Mouse (Mus musculus) erythroid progenitor cell, adult 5-6 weeks (primary cell): ENCODE results near the gene Itsn1. TPM values are rescaled to one million over a fixed set of nuclear protein-coding genes. Genes with fewer than 3 reads are reported as not detected.

Experiments used
- ATAC-seq: replicated peaks from 2 replicates; pipeline ENCODE4 v1.8.0; 2016; ENCODE audit warnings: moderate number of reproducible peaks, mild to moderate bottlenecking, moderate TSS enrichment, inconsistent platforms; ENCODE audit not compliant: poor library complexity, low FRiP score, severe bottlenecking
- total RNA-seq, 2 experiments: library from RNA; stranded (forward) in 1 of 2; stranded (reverse) in 1 of 2; fragments of 150-400 nt in 1 of 2; fragments of 186-747, 209-891 nt in 1 of 2; gene quantifications; 2 replicates each; pipeline versions ENCODE4 v1.2.3 to v1.2.4; 2015 to 2017; ENCODE audit warnings: low replicate concordance in 2 of 2

Itsn1 gene
- total RNA-seq, 2 experiments from 2014 or later, result 133 to 435 TPM

GRCm38 (mm10) chr16:91763975-91764374, 34.9 kb downstream of the Itsn1 start:
- no peak for ATAC-seq

DNA sequence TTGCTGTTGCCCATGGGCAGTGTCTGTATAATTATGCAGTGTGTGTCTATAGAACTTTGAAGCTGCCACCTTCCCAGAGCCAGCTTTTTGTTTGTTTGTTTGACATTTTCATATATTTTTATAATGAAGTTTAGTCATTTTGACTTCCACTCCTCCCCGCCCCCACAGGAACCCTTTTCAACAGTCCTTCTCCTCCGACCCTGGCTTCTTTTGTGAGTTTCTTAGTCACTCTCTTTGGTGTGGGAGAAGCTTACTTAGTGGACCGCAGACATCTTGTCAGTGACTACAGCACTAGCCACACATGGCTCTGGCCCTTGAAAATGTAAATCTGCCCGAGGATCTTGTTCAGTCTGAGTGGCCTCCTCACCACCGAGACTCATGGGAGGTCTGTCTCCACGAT, 35.3 kb downstream of the Itsn1 start:
- no peak for ATAC-seq

DNA sequence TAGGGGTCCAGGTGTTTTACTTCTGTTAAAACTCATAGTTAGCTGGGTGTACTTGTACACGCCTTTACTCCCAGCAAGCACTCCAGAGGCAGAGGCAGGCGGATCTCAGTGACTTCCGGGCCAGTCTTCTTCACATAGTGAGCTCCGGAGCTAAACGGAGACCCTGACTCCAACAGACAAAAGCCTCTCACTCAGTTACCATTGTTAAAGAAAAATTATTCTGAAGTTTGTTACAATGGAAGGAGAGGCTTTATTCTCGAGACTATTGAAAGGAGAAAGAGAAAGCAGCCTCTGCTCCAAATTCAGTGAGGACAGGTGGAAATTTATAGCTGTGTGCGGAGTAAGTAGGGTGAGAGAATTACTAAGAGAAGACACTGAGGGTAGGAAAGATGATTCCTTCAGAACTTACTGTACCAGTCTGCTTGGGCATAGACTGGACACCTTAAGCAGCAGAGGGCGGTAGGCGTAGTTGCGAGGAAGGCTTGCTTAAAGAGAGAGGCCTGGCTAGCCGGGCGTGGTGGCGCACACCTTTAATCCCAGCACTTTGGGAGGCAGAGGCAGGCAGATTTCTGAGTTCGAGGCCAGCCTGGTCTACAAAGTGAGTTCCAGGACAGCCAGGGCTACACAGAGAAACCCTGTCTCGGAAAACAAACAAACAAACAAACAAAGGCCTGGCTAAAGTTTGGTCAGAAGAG, 36.2 kb downstream of the Itsn1 start:
- ATAC-seq, result no peak

- ATAC-seq, result no peak
These were observed 36.7 kb downstream of the Itsn1 start for GRCm38 (mm10) chr16:91765816-91766210.

DNA sequence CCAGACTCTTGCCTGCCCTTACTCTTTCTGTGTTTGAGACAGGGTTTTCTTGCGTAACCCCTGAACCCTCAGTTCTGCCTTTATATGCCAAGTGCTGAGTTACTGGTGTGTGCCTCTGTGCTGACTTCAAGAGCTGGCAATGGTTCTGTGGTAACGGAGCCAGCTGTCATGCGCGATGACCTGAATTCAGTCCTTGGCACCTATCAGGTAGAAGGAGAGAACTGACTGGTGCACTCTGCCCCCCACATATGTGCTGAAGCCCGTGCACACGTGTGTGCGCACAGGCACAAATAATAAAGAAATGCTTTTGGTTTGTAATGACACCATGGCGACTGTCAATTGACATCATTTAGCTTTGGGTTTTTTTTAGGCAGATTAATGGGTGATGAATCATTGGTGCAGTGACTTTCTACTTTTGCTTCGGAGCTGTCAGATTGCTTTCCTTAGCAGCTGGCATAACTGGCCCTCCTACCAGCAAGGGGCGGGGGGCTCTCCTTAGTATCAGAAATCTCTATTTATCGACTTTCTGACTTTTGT, 38.2 kb downstream of the Itsn1 start:
- ATAC-seq, result no peak

DNA sequence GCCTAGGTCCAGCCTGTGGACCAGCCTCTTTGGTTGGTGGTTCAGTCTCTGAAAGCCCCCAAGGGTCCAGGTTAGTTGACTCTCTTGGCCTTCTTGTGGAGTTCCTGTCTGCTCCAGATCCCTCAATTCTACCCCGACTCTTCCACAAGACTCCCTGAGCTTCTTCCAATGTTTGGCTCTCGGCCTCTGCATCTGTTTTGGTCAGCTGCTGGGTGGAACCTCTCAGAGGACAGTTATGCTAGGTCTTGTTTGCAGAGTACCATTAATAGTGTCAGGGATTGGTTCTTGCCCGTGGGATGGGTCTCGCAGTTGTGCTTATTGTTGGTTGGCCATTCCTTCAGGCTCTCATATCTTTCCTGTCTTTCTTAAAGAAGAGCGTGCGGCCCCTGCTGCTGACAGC, 39.5 kb downstream of the Itsn1 start:
- no peak for ATAC-seq

DNA sequence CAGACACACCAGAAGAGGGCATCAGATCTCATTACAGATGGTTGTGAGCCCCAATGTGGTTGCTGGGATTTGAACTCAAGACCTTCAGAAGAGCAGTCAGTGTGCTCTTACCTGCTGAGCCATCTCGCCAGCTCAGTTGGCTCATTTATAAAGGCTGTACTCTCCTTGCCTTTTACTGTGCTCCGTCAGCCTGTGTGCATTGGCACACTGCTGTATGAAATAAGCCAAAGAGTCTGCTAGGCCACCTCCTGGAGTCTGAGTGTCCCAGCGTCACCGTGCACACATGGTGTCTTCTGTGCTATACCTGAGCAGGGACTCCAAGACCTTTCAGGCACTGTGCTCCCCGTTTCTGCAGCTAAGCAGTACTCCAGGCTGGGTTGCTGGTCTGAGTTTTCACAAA, 40.8 kb downstream of the Itsn1 start:
- ATAC-seq, result no peak

DNA sequence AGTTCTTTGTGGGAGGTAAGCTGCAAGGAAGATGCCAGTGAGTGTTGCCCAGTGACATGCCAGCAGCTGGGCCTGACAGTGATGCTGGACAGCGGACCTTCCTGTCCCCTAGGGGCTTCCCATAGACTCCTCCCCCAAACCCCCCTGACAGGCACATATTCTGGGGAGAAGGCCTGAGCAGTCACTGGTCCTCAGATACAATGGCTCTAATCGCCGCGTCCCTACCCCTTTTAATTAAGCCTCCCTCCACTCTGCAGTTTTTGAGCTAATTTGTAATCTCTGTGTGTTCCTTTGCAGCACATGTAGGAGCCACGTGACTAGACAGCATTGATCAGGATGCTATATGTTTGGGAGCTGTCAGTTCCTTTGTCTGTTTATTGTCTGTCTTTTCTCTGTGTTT, 41.6 kb downstream of the Itsn1 start:
- no peak for ATAC-seq

GRCm38 (mm10) chr16:91771334-91771733, 42.3 kb downstream of the Itsn1 start:
- no peak for ATAC-seq

DNA sequence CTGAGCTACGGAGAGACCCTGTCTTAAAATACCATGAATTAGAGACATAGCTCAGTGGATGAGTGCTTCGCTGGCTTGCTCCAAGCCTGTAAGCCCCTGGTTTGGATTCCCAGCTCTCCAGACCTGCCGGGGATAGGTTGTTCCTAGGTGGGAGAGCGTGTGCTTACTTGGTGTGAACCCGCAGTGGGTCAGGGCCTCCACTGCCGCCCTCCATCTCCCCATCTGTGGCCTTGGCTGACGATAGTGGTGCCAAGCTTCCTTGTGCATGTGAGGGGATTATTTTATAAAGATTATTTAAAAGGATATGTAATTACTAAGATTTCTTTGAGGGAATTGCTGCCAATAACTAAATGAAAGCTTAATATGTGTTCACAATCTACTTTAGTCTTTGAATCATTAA, 43.5 kb downstream of the Itsn1 start:
- no peak for ATAC-seq

DNA sequence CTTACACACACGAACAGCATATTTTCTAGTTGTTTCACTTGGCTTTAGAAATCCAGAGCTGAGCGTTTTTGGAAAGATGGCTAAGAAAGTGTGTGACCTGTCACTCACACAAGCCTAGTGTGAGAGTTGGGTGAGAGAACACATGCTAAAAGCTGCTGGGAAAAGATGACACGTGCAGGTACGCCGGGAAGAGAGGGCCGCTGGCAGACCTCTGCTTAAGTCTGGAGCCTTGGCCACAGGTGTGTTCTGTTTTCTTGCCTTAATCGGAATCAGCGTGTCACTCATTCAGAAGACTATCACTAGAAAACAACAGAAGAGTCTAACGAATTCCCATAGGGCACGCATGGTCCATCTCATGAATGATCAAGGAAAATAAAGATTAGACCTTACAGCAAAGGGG, 50.5 kb downstream of the Itsn1 start:
- ATAC-seq, result no peak

DNA sequence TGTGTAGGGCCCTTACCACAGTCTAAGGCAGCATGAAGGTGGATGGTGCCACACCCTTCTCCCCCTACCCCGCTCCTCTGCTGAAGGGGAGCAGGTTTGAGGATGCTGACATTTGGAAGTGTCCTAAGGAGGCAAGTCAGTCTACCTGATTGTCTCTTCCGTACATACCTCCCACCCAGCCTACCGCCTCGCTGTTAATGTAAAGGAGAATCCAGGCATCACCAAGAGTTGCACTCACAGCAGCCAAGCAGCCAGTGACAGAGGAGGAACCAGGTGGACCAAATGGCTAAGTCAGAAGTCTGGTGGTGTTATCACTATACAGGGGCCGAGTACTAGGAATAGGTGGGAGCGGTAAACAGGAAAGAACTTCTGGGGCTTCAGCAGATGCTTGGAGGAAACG, 51.1 kb downstream of the Itsn1 start:
- ATAC-seq, result no peak

DNA sequence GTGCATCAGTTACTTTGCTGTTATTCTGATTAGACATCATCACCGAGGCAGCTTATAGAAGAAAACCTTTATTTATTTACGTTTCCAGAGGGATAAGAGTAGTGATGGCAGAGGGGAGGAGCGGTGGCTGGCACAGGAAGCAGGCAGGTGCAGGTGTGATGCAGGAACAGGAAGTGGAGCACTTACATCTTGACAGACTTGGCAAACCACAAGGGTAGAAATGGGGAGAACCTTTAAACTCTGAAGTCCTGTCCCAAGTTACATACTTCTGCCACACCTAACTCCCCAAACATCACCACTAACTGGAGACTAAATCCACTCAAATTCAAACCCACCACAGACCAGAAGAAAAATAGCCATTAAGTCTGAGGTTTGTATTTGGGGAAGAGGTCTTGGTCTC, 51.7 kb downstream of the Itsn1 start:
- no peak for ATAC-seq

- no peak for ATAC-seq
These were observed 54.1 kb downstream of the Itsn1 start for GRCm38 (mm10) chr16:91783191-91783590.

DNA sequence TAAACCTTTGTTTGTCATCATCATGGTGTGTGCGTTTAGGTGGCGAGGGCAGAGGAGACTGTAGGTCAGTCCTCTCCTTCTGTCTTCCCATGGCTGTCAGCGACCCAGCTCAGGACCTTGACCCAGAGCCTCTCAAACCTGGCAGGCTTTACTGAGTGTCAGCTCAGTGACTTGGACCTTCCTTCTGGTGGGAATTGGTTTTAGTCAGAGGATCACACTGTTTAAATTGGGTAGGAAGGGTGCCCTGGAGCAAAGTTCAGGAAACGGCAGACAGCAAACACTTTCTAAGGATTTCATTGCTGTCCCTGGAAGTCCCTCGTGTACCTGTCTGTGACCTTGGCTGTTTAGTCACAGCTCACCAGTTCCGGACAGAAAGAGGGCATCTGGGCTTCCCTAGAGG, 55.2 kb downstream of the Itsn1 start:
- no peak for ATAC-seq

GRCm38 (mm10) chr16:91786425-91786824, 57.3 kb downstream of the Itsn1 start:
- no peak for ATAC-seq

DNA sequence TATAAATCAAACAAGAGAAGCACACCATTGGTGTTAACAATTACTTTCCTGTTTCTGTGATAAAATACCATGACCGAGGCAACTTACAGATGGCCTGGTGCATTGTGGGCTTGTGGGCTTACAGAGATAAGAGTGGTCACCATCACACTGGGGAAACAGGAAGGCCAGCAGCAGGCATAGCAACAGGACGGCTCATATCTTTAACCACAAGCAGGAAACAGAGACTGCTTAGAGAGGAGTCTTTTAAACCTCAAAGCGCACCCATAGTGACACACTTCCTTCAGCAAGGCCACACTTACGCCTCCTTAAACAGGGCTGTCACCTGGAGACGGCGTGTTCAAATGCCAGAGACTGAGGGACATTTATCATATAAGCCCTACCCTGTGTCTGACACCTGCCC, 60.6 kb downstream of the Itsn1 start:
- 0 out of 2 replicates have a peak, but pooled peaks have one; percentile 26 for ATAC-seq

GRCm38 (mm10) chr16:91792477-91793196, 63.6 kb downstream of the Itsn1 start:
- ATAC-seq, result no peak

DNA sequence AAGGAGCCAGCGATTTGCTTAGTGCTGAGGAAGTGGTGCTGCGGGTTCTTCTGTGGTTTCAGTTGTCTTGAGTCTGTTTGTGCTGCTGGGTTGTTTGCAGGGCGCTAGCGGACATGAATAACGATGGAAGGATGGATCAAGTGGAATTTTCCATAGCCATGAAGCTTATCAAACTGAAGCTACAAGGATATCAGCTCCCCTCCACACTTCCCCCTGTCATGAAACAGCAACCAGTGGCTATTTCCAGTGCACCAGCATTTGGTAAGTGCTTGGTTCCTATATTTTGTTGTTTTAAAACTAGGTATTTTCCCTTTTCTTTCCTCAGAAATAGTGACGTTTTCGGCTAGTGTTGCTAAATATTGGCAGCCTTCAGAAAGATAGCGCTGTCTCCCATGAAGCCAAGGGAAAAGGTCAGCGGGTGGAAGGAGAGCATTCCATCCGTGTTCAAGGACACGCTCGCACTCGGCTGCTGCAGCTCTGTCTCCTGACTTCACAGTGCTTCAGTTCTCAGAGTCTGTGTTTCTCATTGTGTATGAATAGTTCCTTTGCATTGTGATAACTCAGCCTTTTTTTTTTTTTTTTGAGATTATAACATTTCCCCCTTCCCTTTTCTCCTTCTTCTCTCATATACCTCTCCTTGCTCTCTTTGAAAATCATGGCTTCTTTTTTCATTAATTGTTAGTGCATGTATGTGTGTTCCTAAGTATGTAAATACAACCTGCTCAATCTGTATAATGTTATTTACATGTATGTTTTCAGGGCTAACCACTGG, 64.6 kb downstream of the Itsn1 start:
- ATAC-seq, result no peak

DNA sequence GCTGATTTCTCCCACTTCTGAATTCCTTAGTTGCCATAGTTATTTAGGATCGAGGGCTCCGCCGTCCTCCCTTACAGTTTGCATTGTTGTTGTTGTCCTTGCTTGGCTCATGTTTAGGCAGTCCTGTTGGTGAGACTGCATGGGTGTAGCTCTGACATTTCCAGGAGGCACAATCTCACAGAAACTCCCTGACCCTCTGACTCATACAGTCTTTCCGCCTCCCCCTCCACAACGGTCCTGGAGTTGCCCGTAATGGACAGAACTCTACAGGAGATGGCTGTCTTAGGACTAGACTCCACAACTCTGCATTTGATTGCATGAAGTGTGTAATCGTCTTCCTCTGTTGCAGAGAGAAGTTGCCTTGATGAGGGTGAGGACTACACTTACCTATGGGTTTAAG, 65.2 kb downstream of the Itsn1 start:
- no peak for ATAC-seq

- ATAC-seq, result no peak
These were observed 66.0 kb downstream of the Itsn1 start for GRCm38 (mm10) chr16:91795044-91795443.
